Mouse (Mus musculus) limb, embryonic 15.5 days (tissue): ENCODE measurements around the gene Rhoa. TPM values are rescaled to one million over a fixed set of nuclear protein-coding genes. Genes with fewer than 3 reads are reported as not detected.
"Not testable (repeated sequence)": the region's sequence is repeated elsewhere in the genome, so short reads cannot be mapped to it uniquely, and the experiment has no call there.

Experiments
- ATAC-seq: fragments of 200-750 bp; cut with Nextera tagmentation; 2 replicates; pipeline ENCODE4 v1.8.0; 2017; ENCODE audit warnings: low read depth, moderate TSS enrichment; ENCODE audit not compliant: insufficient number of reproducible peaks, low FRiP score, low TSS enrichment
- H3K27ac ChIP-seq: fragments of 300-500 bp; sonication (generic); 2 replicates; pipeline ENCODE4 v1.5.1; 2015; ENCODE audit warnings: moderate library complexity, mild to moderate bottlenecking, inconsistent platforms
- H3K27me3 ChIP-seq: fragments of 300-500 bp; sonication (generic); 2 replicates; pipeline ENCODE4 v1.6.1; 2015; ENCODE audit warnings: inconsistent platforms
- H3K36me3 ChIP-seq: fragments of 300-500 bp; sonication (generic); 2 replicates; pipeline ENCODE4 v1.6.1; 2015; ENCODE audit warnings: inconsistent platforms
- H3K4me1 ChIP-seq: fragments of 300-500 bp; sonication (generic); 2 replicates; pipeline ENCODE4 v1.6.1; 2015; ENCODE audit warnings: inconsistent platforms
- H3K4me2 ChIP-seq: fragments of 300-500 bp; sonication (generic); 2 replicates; pipeline ENCODE4 v1.6.1; 2015; ENCODE audit warnings: mild to moderate bottlenecking, inconsistent platforms
- H3K4me3 ChIP-seq: fragments of 300-500 bp; sonication (generic); 2 replicates; pipeline ENCODE4 v1.5.1; 2015; ENCODE audit warnings: mild to moderate bottlenecking, inconsistent platforms
- H3K9ac ChIP-seq: fragments of 300-500 bp; sonication (generic); 2 replicates; pipeline ENCODE4 v1.6.1; 2015; ENCODE audit warnings: inconsistent platforms
- H3K9me3 ChIP-seq: fragments of 300-500 bp; sonication (generic); 2 replicates; pipeline ENCODE4 v1.6.1; 2016; ENCODE audit warnings: inconsistent platforms
- WGBS: fragments of 180-500 bp; shearing (Covaris S2); methylation state at CpG from one replicate; pipeline ENCODE4 v1.1.7; 2015; 5-methylcytosine and 5-hydroxymethylcytosine counted together
- polyA plus RNA-seq: library from polyadenylated mRNA; unstranded; fragments of >200 nt; fragmentation: Nextera tagmentation; extraction: Ambion mirVana; gene quantifications from 2 replicates; pipeline ENCODE4 v1.2.1, GENCODE M21; 2015

Gene Rhoa
- polyA plus RNA-seq = 470 and 473 TPM in 2 replicates

DNA sequence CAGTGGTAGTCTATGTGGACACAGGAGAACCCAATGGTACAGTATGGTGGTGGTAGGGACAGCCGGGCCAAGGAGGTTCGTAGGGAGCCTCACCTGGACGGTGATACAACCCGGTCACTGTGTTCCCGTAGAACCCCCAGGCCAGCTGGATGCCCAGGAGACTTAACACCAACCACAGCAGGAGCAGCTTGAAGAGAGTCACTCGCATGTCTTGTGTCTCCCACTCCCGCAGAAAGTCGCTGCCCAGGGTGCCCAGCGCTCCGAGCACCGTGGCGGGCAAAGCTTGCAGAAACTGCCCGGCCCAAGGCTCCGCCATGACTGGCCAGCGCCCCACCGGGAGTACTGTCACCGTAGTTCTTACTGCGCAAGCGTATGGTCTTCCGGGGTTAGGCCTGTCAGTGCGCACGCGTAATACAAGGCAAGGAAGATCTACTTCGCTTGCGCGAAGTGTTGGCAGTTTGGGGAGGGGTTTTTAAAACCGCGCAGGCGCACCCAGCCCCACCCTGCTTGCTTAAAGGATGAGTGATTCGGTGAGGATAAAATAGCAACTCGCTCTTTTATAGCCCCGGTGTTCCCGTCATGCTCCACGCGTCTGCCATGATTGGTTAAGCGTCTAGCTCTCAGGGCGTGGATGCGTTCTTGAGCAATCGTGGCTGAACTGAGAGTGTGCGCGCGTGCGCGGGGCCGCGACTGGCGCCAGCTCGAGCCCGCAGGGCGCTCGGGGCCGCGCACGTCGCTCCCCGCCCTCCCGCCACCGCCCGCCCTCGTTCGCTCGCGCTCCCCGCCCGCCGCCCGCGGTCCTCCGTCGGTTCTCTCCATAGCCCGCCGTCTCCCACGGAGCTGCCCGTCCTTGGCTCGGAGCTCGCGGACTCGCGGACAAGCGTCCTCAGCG is at the start of gene Rhoa, which contains the start of gene Tcta:
Gene Rhoa, plus strand, starts transcription at position 501 of the 892 bp plus-strand sequence.
Gene Tcta, minus strand, starts transcription at position 532 of the 892 bp plus-strand sequence.
- no peaks in the 10 kb centered on the region for H3K27me3 ChIP-seq
- under 1% methylated on average over 79 of the region's 81 CpGs for WGBS

DNA sequence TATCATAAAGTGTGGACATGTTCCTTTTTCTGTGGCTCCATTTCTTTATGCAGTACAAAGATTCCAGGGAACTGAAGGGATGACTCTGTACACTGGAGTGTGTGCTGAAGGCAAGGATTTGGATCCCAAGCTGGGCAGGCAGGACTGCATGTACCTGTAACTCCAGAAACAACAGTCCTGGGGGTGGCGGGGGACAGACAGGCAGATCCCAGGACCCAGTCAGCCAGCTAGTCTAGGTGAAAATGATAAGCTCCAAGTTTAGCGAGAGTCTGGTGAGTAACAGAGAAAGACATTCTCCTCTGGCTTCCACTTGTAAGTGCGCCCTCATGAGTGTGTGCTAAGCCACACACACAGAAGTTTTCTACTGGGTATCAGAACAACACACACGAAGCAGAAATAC is 45.4 kb upstream of the Rhoa start:
- no peak for ATAC-seq
- no peak overlapping the region for H3K9ac ChIP-seq
- no peaks in the 10 kb centered on the region for H3K9me3 ChIP-seq

More for the DNA sequence above, at the start of gene Rhoa, which contains the start of gene Tcta:
- no peaks in the 10 kb centered on the region for H3K9me3 ChIP-seq
- peak within 1 kb of the TSS; percentile 100 for H3K27ac ChIP-seq
- H3K4me3 ChIP-seq = peak within 1 kb of the TSS; percentile 89
- H3K4me2 ChIP-seq = peak within 1 kb of the TSS; percentile 83
- H3K36me3 ChIP-seq = peaks cover 27% of the 10 kb centered on the region
- peak within 1 kb of the TSS; percentile 97 for H3K9ac ChIP-seq
- ATAC-seq = peak; percentile 97
- peaks cover 19% of the 10 kb centered on the region for H3K4me1 ChIP-seq

DNA sequence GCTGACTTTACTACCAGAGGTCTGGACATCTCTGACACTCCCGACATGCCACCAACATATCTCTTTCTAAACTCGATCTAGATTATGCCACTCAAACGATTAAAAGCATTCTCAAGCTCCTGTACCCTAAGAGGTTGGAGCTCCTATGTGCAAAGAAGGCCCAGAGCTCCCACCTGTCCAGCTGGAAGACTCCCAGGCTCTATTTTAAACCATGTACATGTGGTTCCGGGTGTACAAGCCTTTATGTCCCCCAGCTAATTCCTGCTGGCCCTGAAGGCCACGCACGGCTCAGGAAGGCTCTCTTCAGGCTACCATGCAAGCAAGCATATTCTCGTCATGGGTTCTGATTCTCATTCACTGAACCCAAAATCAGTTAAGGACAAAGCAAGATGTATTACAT is 44.1 kb upstream of the Rhoa start:
- H3K36me3 ChIP-seq = no peaks in the 10 kb centered on the region
- ATAC-seq = no peak
- WGBS = 64% methylated on average over 7 of the region's 7 CpGs
- peak overlapping the region; percentile 98 for H3K4me3 ChIP-seq
- H3K4me2 ChIP-seq = peak overlapping the region; percentile 80
- no peaks in the 10 kb centered on the region for H3K27me3 ChIP-seq
- no peaks in the 10 kb centered on the region for H3K9me3 ChIP-seq
- no peak overlapping the region for H3K9ac ChIP-seq
- H3K4me1 ChIP-seq = peaks cover 22% of the 10 kb centered on the region
- no peak overlapping the region for H3K27ac ChIP-seq

More for the DNA sequence above, 45.4 kb upstream of the Rhoa start:
- Histone ChIP-seq H3K4me1 (peaks cover 22% of the 10 kb centered on the region), H3K27me3 (no peaks in the 10 kb centered on the region), H3K4me3 (no peak overlapping the region), H3K4me2 (no peak overlapping the region), H3K27ac (no peak overlapping the region), H3K36me3 (no peaks in the 10 kb centered on the region)
- 81% methylated on average over 4 of the region's 4 CpGs for WGBS

DNA sequence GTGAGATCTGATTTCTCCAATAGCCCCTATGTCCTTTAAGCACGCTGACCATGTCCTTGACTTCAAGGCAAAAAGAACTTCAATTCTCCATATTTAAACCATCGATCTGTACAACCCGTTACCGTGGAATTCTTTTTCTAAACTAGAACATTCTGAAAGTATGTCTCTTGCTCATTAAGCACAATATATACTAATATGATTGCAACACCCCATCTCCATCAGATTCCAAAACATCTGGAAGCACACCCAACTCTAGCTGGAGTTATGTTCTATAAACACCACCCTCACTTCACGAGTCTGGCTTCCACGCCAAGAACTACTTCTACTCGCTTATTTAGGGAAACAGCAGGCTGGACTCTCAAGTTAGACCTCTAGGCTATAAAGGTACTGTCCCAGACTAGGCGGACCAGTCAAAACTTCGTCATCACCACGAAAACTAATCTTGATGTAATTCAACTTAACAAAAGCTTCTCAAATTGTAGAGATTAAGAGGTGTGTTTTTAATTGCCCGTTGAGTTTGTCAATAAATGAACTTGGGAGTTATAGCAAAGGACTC is 43.4 kb upstream of the Rhoa start:
- no peak for ATAC-seq
- Histone ChIP-seq H3K4me2 (peak overlapping the region; percentile 80), H3K27ac (peak overlapping the region; percentile 91), H3K9me3 (no peaks in the 10 kb centered on the region), H3K4me3 (peak overlapping the region; percentile 98), H3K36me3 (no peaks in the 10 kb centered on the region), H3K4me1 (peaks cover 22% of the 10 kb centered on the region), H3K27me3 (no peaks in the 10 kb centered on the region), H3K9ac (no peak overlapping the region; the same call in 1 of the 2 replicates)
- 32% methylated on average over 11 of the region's 11 CpGs for WGBS

DNA sequence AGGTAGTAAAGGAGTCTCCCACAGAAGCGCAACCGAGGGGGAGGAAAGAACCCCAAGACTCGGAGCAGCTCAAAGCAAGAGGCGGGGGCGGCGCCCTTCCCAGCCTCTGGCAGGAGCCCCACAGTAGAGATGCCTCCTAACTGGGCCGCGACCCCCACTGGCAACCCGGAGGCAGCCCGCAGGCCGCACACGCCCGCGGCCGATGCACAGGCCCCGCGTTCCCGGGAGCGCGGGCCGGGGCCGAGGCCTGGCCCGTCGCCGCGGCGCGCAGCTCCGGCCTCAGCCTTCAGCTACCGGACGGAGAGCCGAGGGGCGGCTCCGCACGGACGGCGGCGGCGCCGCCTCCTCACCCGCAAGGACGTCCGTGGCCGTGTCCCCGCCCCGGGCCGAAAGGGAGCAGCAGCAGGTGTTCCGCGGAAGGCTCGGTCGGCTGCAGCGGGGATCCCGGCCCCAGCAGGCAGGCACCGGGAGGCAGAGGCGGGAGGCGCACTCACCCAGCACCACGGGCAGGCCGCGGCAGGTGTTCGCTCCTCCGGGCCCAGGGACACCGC is 42.7 kb upstream of the Rhoa start:
- ATAC-seq = peak; percentile 1; the same call in 1 of the 2 replicates
- no peaks in the 10 kb centered on the region for H3K36me3 ChIP-seq
- H3K27me3 ChIP-seq = no peaks in the 10 kb centered on the region
- under 1% methylated on average over 56 of the region's 62 CpGs for WGBS
- peak overlapping the region; percentile 98 for H3K4me3 ChIP-seq
- peak overlapping the region; percentile 91 for H3K27ac ChIP-seq
- H3K9ac ChIP-seq = peak overlapping the region; percentile 79
- H3K4me2 ChIP-seq = peak overlapping the region; percentile 80
- H3K9me3 ChIP-seq = no peaks in the 10 kb centered on the region
- H3K4me1 ChIP-seq = peaks cover 22% of the 10 kb centered on the region

DNA sequence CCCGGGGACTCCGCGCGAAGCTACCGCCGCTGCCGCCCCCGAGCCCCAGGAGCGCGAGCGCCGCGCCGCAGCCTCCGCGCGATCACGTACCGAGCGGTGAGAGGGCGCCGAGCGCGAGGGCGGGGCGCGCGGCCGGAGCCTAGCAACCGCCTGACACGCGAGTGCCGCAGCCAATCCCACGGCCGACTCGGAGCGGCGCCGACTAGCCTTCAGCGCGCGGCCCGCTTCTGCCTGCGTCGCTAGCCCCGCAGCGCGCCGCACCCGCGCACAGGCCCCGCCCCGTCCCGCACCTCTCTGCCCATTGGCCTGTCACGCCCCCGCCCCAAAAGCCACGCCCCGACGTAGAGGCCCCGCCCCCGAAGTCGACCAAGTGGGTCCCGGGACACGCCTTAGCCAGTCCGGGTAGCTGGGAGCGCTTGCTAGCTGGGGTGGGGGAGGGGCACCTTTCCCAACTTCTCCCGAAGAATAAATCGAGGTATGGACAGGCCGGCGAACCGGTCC is 42.2 kb upstream of the Rhoa start, which contains the start of gene Dag1:
Gene Dag1, minus strand, starts transcription at position 269 of the 501 bp plus-strand sequence.
- no peaks in the 10 kb centered on the region for H3K36me3 ChIP-seq
- H3K9me3 ChIP-seq = no peaks in the 10 kb centered on the region
- WGBS = under 1% methylated on average over 63 of the region's 71 CpGs

DNA sequence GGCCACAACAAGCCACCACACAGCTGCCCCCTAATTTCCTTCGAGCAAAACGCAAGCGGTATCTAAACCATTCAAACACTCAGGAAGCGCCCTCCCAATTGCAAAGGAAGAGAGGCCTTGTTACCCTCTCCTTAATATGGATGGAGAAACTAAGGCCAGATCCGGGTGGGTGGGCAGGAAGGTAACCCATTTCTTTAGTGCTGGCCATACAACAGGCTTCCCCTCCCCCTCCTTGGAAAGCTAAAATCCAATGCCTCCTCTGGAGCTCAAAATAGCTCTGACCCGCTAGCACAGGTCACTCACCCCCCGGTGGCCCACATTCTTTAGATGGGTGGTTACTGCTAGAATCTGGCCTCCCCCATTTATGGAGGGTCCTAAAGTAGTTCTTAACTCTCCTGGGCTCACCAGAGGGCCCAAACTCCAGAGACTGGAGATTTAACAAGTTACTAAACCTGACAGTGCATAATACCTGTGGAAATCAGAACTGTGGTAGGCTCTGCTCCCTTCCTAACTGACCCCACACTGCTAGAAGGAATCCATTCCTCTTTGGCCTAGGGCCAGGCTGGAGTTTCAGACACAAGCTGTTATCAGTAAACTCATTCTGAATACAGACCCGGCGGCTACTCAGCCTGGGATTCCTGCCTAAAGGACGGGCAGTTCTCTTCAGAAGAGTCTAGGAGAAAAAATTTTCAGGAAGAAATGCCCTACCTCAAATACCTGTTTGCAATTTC is 41.6 kb upstream of the Rhoa start:
- no peaks in the 10 kb centered on the region for H3K9me3 ChIP-seq
- peak; percentile 30 for ATAC-seq
- peaks cover 22% of the 10 kb centered on the region for H3K4me1 ChIP-seq
- H3K4me3 ChIP-seq = peak overlapping the region; percentile 98
- H3K9ac ChIP-seq = 0 out of 2 replicates have a peak overlapping the region, but pooled peaks have one; percentile 31
- no peaks in the 10 kb centered on the region for H3K36me3 ChIP-seq
- no peaks in the 10 kb centered on the region for H3K27me3 ChIP-seq
- peak overlapping the region; percentile 80 for H3K4me2 ChIP-seq
- peak overlapping the region; percentile 91 for H3K27ac ChIP-seq
- WGBS = 9% methylated on average over 10 of the region's 10 CpGs

More for the DNA sequence above, 42.2 kb upstream of the Rhoa start, which contains the start of gene Dag1:
- H3K27me3 ChIP-seq = no peaks in the 10 kb centered on the region
- peak within 1 kb of the TSS; percentile 91 for H3K27ac ChIP-seq
- H3K4me3 ChIP-seq = peak within 1 kb of the TSS; percentile 98
- peak; percentile 97 for ATAC-seq
- H3K9ac ChIP-seq = peak within 1 kb of the TSS; percentile 79
- peaks cover 22% of the 10 kb centered on the region for H3K4me1 ChIP-seq
- H3K4me2 ChIP-seq = peak within 1 kb of the TSS; percentile 80

DNA sequence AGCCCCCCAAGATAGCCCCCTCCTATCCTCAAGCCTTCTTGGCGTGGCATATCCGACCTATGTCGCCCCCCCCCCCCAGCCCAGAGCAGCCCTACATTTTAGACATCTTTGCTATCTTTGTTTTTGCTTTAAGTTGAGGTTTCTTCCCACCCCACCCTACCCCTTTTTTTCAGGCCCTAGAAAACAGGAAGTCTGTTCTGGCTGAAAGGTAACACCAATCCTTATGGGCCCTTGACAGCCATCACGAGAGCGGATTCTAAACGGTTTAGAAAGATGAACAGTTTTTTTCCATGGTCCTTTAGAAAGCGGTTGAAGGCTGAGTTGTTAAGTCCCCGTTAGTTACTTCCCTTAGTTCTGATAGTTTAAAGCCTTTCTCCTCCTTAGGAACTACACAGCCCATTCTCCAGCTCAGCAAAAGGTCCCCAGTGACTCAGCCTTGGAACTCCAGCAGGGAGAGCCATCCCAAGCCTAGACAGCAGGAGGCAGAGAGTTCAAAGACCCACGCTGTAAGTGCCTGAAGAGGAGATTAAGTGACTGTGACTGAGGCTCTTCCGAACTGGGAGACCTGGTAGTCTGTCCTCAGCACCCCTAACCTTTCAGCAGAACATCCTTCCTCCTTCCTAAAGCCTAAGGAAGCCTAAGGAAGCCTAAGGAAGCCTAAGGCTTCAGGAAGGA is 39.5 kb upstream of the Rhoa start:
- Histone ChIP-seq H3K9me3 (no peaks in the 10 kb centered on the region), H3K4me2 (no peak overlapping the region), H3K4me1 (peaks cover 21% of the 10 kb centered on the region), H3K27me3 (no peaks in the 10 kb centered on the region), H3K36me3 (no peaks in the 10 kb centered on the region), H3K4me3 (no peak overlapping the region), H3K9ac (no peak overlapping the region), H3K27ac (no peak overlapping the region)
- 57% methylated on average over 10 of the region's 10 CpGs for WGBS
- ATAC-seq = no peak

DNA sequence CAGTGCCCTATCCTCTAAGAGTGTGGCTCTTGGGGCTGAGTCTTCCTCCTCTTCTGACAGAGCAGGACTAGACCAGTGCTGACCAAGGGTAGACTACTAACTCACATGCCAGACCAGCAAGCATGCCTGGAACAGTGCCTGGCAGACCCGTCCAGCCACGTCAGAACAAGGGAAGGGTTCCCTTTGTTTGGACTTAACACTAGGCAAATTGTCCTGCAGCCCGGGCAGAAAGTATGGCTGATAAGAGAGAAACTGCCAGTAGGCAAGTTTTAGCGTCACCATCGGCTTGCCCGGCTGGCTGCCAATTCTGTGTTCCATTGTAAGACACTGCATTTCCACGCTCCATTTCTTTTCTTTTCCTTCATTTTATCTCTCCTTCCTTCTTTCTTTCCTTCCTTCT is 38.2 kb upstream of the Rhoa start:
- no peak for ATAC-seq
- no peaks in the 10 kb centered on the region for H3K36me3 ChIP-seq
- 81% methylated on average over 7 of the region's 7 CpGs for WGBS

DNA sequence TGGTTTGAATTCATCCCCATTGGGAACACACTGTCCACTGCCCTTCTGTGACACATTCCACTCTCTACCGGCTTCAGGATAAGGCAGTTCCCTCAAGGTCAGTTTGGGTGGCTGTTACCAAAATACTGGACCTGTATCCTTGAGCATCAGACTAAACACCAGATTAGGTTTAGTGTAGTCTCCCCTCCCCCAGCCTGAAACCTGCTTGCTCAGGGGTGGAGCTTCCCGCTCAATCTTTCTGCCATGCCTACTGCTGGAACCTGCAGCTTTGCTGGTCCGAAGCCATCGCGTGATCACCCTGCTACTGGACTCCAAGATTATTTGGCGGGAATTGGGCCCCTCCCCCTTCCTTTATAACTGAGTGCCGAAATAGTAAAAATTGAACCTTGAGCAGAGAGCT is 37.2 kb upstream of the Rhoa start:
- H3K9me3 ChIP-seq, H3K27ac ChIP-seq, H3K27me3 ChIP-seq, ATAC-seq, H3K4me3 ChIP-seq, H3K36me3 ChIP-seq, H3K4me2 ChIP-seq, H3K9ac ChIP-seq: not testable (repeated sequence)
- H3K4me1 ChIP-seq = peaks cover 17% of the 10 kb centered on the region
- 81% methylated on average over 6 of the region's 7 CpGs for WGBS

More for the DNA sequence above, 38.2 kb upstream of the Rhoa start:
- H3K4me2 ChIP-seq = no peak overlapping the region
- no peak overlapping the region for H3K27ac ChIP-seq
- no peak overlapping the region for H3K9ac ChIP-seq
- no peak overlapping the region for H3K4me3 ChIP-seq
- no peaks in the 10 kb centered on the region for H3K27me3 ChIP-seq
- H3K4me1 ChIP-seq = peaks cover 14% of the 10 kb centered on the region
- H3K9me3 ChIP-seq = no peaks in the 10 kb centered on the region

DNA sequence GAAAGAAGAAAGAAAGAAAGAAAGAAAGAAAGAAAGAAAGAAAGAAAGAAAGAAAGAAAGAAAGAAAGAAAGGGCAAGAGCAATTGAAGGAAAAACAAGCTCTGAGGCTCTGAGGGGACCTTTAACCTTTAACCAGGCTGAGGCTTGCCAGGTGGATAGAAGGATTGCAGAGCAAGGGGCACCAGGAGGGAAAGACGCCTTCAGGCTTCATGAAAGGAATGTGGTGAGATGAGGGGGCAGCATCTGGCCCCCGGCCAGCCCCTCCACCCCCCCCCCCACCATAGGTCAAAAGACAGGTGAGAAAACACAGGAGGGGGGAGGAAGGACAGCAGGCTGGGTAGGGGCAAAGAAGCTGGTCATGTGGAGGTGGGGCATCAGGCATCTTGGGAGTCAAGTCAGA is 34.0 kb upstream of the Rhoa start:
- no peaks in the 10 kb centered on the region for H3K27me3 ChIP-seq
- no peaks in the 10 kb centered on the region for H3K9me3 ChIP-seq
- WGBS = 26% methylated on average over 2 of the region's 2 CpGs
- H3K4me3 ChIP-seq = no peak overlapping the region
- H3K9ac ChIP-seq = no peak overlapping the region
- peaks cover 16% of the 10 kb centered on the region for H3K4me1 ChIP-seq
- peak overlapping the region; percentile 47; the same call in 1 of the 2 replicates for H3K27ac ChIP-seq
- ATAC-seq = no peak
- H3K36me3 ChIP-seq = no peaks in the 10 kb centered on the region
- H3K4me2 ChIP-seq = no peak overlapping the region
